Mouse (Mus musculus) neural tube, embryonic 13.5 days (tissue): ENCODE data around the gene Pcnx. TPM values are rescaled to one million over a fixed set of nuclear protein-coding genes. Genes with fewer than 3 reads are reported as not detected.

Experiments used
- ATAC-seq: fragments of 200-750 bp; cut with Nextera tagmentation; 2 replicates; pipeline ENCODE4 v1.8.0; 2017; ENCODE audit warnings: low read depth, mild to moderate bottlenecking, moderate TSS enrichment, moderate library complexity
- H3K27ac ChIP-seq: fragments of 300-500 bp; sonication (generic); replicated peaks from 2 replicates; pipeline ENCODE4 v1.5.1; 2015; ENCODE audit warnings: moderate library complexity, mild to moderate bottlenecking, inconsistent platforms
- H3K27me3 ChIP-seq: fragments of 300-500 bp; sonication (generic); 2 replicates; pipeline ENCODE4 v1.6.1; 2015; ENCODE audit warnings: mild to moderate bottlenecking, inconsistent platforms
- H3K36me3 ChIP-seq: fragments of 300-500 bp; sonication (generic); 2 replicates; pipeline ENCODE4 v1.6.1; 2015; ENCODE audit warnings: mild to moderate bottlenecking, inconsistent platforms
- H3K4me1 ChIP-seq: fragments of 300-500 bp; sonication (generic); replicated peaks from 2 replicates; pipeline ENCODE4 v1.6.1; 2015; ENCODE audit warnings: inconsistent platforms
- H3K4me2 ChIP-seq: fragments of 300-500 bp; sonication (generic); 2 replicates; pipeline ENCODE4 v1.6.1; 2015; ENCODE audit warnings: inconsistent platforms, mild to moderate bottlenecking, moderate library complexity
- H3K4me3 ChIP-seq: fragments of 300-500 bp; sonication (generic); 2 replicates; pipeline ENCODE4 v1.5.1; 2015; ENCODE audit warnings: mild to moderate bottlenecking, inconsistent platforms
- H3K9ac ChIP-seq: fragments of 300-500 bp; sonication (generic); 2 replicates; pipeline ENCODE4 v1.6.1; 2015; ENCODE audit warnings: moderate library complexity, mild to moderate bottlenecking, inconsistent platforms
- H3K9me3 ChIP-seq: fragments of 300-500 bp; sonication (generic); 2 replicates; pipeline ENCODE4 v1.6.1; 2016; ENCODE audit warnings: inconsistent platforms
- WGBS: fragments of 180-500 bp; shearing (Covaris S2); methylation state at CpG from one replicate; pipeline ENCODE4 v1.1.7; 2015; 5-methylcytosine and 5-hydroxymethylcytosine counted together
- polyA plus RNA-seq: library from polyadenylated mRNA; unstranded; fragments of >200 nt; fragmentation: Nextera tagmentation; extraction: Ambion mirVana; gene quantifications from 2 replicates; pipeline ENCODE4 v1.2.1, GENCODE M21; 2015

Gene Pcnx
- polyA plus RNA-seq, 1 experiment from 2014 or later = 12.4 TPM

GRCm38 (mm10) chr12:81883255-81884106 lies 23.7 kb downstream of the Pcnx start:
- H3K9ac ChIP-seq = no peak overlapping the region
- no peak overlapping the region for H3K27ac ChIP-seq
- H3K9me3 ChIP-seq = no peaks in the 10 kb centered on the region
- no peak overlapping the region for H3K4me2 ChIP-seq
- no peak for ATAC-seq
- peaks cover 14% of the 10 kb centered on the region; the same call in 1 of the 2 replicates for H3K4me1 ChIP-seq
- H3K27me3 ChIP-seq = no peaks in the 10 kb centered on the region
- no peak overlapping the region for H3K4me3 ChIP-seq
- no peaks in the 10 kb centered on the region for H3K36me3 ChIP-seq
- WGBS = 61% methylated on average over 11 of the region's 11 CpGs

GRCm38 (mm10) chr12:81884107-81884398 lies 24.2 kb downstream of the Pcnx start:
- Histone ChIP-seq H3K27ac (no peak overlapping the region), H3K27me3 (no peaks in the 10 kb centered on the region), H3K9me3 (no peaks in the 10 kb centered on the region), H3K36me3 (no peaks in the 10 kb centered on the region), H3K4me1 (peaks cover 14% of the 10 kb centered on the region; the same call in 1 of the 2 replicates), H3K4me3 (no peak overlapping the region), H3K4me2 (no peak overlapping the region), H3K9ac (no peak overlapping the region)
- no peak for ATAC-seq
- WGBS = 81% methylated on average over 3 of the region's 3 CpGs

- no peak for ATAC-seq
- H3K9me3 ChIP-seq = no peaks in the 10 kb centered on the region
- no peak overlapping the region for H3K27ac ChIP-seq
- peaks cover 14% of the 10 kb centered on the region; the same call in 1 of the 2 replicates for H3K4me1 ChIP-seq
- H3K4me2 ChIP-seq = no peak overlapping the region
- H3K9ac ChIP-seq = no peak overlapping the region
- H3K27me3 ChIP-seq = no peaks in the 10 kb centered on the region
- no peaks in the 10 kb centered on the region for H3K36me3 ChIP-seq
- no peak overlapping the region for H3K4me3 ChIP-seq
- WGBS = 71% methylated on average over 5 of the region's 5 CpGs
These were observed 25.2 kb downstream of the Pcnx start for GRCm38 (mm10) chr12:81884983-81885382.

GRCm38 (mm10) chr12:81885982-81886381 lies 26.2 kb downstream of the Pcnx start:
- no peak overlapping the region for H3K4me3 ChIP-seq
- no peaks in the 10 kb centered on the region for H3K36me3 ChIP-seq
- peaks cover 14% of the 10 kb centered on the region; the same call in 1 of the 2 replicates for H3K4me1 ChIP-seq
- no peak overlapping the region for H3K27ac ChIP-seq
- no peaks in the 10 kb centered on the region for H3K27me3 ChIP-seq
- no peak overlapping the region for H3K9ac ChIP-seq
- H3K4me2 ChIP-seq = no peak overlapping the region
- no peaks in the 10 kb centered on the region for H3K9me3 ChIP-seq
- ATAC-seq = no peak
- WGBS = 79% methylated on average over 4 of the region's 4 CpGs

- Histone ChIP-seq H3K4me3 (no peak overlapping the region), H3K4me1 (peaks cover 15% of the 10 kb centered on the region; the same call in 1 of the 2 replicates), H3K9me3 (no peaks in the 10 kb centered on the region), H3K36me3 (no peaks in the 10 kb centered on the region), H3K27me3 (no peaks in the 10 kb centered on the region), H3K4me2 (no peak overlapping the region), H3K27ac (no peak overlapping the region), H3K9ac (no peak overlapping the region)
- no peak for ATAC-seq
- WGBS = 94% methylated on average over 5 of the region's 5 CpGs
These were observed 29.1 kb downstream of the Pcnx start for GRCm38 (mm10) chr12:81888954-81889353.

GRCm38 (mm10) chr12:81891946-81892345 lies 32.1 kb downstream of the Pcnx start:
- H3K9ac ChIP-seq = no peak overlapping the region
- no peaks in the 10 kb centered on the region for H3K27me3 ChIP-seq
- no peak for ATAC-seq
- H3K36me3 ChIP-seq = peaks cover 18% of the 10 kb centered on the region
- no peak overlapping the region for H3K27ac ChIP-seq
- 91% methylated on average over 1 of the region's 1 CpGs for WGBS
- peaks cover 4% of the 10 kb centered on the region; the same call in 1 of the 2 replicates for H3K4me1 ChIP-seq
- H3K4me3 ChIP-seq = no peak overlapping the region
- no peaks in the 10 kb centered on the region for H3K9me3 ChIP-seq
- H3K4me2 ChIP-seq = no peak overlapping the region

- H3K36me3 ChIP-seq = peaks cover 22% of the 10 kb centered on the region
- 92% methylated on average over 5 of the region's 5 CpGs for WGBS
- no peak overlapping the region for H3K4me3 ChIP-seq
- no peak overlapping the region for H3K4me2 ChIP-seq
- peaks cover 4% of the 10 kb centered on the region; the same call in 1 of the 2 replicates for H3K4me1 ChIP-seq
- H3K9me3 ChIP-seq = no peaks in the 10 kb centered on the region
- H3K27ac ChIP-seq = no peak overlapping the region
- H3K27me3 ChIP-seq = no peaks in the 10 kb centered on the region
- H3K9ac ChIP-seq = no peak overlapping the region
- ATAC-seq = no peak
These were observed 34.5 kb downstream of the Pcnx start for GRCm38 (mm10) chr12:81894311-81894710.

- WGBS = 90% methylated on average over 6 of the region's 6 CpGs
- H3K4me3 ChIP-seq = no peak overlapping the region
- peaks cover 4% of the 10 kb centered on the region; the same call in 1 of the 2 replicates for H3K4me1 ChIP-seq
- no peak overlapping the region for H3K9ac ChIP-seq
- no peak for ATAC-seq
- H3K9me3 ChIP-seq = no peaks in the 10 kb centered on the region
- H3K27me3 ChIP-seq = no peaks in the 10 kb centered on the region
- no peak overlapping the region for H3K27ac ChIP-seq
- H3K36me3 ChIP-seq = peaks cover 22% of the 10 kb centered on the region
- no peak overlapping the region for H3K4me2 ChIP-seq
These were observed 36.2 kb downstream of the Pcnx start for GRCm38 (mm10) chr12:81895986-81896385.

GRCm38 (mm10) chr12:81904456-81904855 lies 44.6 kb downstream of the Pcnx start:
- no peak overlapping the region for H3K4me2 ChIP-seq
- WGBS = 85% methylated on average over 2 of the region's 2 CpGs
- no peaks in the 10 kb centered on the region for H3K9me3 ChIP-seq
- ATAC-seq = no peak
- no peaks in the 10 kb centered on the region for H3K27me3 ChIP-seq
- H3K27ac ChIP-seq = no peak overlapping the region
- no peak overlapping the region for H3K9ac ChIP-seq
- peaks cover 11% of the 10 kb centered on the region for H3K36me3 ChIP-seq
- 0 out of 2 replicates have a peak, but pooled peaks cover 4% of the 10 kb centered on the region for H3K4me1 ChIP-seq
- H3K4me3 ChIP-seq = no peak overlapping the region

GRCm38 (mm10) chr12:81905865-81906264 lies 46.0 kb downstream of the Pcnx start:
- Histone ChIP-seq H3K9ac (no peak overlapping the region), H3K27ac (no peak overlapping the region), H3K4me2 (no peak overlapping the region), H3K4me3 (no peak overlapping the region), H3K9me3 (no peaks in the 10 kb centered on the region), H3K4me1 (0 out of 2 replicates have a peak, but pooled peaks cover 4% of the 10 kb centered on the region), H3K36me3 (peaks cover 11% of the 10 kb centered on the region), H3K27me3 (no peaks in the 10 kb centered on the region)
- 87% methylated on average over 2 of the region's 2 CpGs for WGBS
- no peak for ATAC-seq

GRCm38 (mm10) chr12:81907741-81908357 lies 48.0 kb downstream of the Pcnx start:
- Histone ChIP-seq H3K4me1 (peaks cover 4% of the 10 kb centered on the region), H3K9ac (no peak overlapping the region), H3K4me2 (no peak overlapping the region), H3K27ac (no peak overlapping the region), H3K27me3 (no peaks in the 10 kb centered on the region), H3K4me3 (no peak overlapping the region), H3K9me3 (no peaks in the 10 kb centered on the region), H3K36me3 (peaks cover 11% of the 10 kb centered on the region)
- ATAC-seq = no peak
- 33% methylated on average over 4 of the region's 4 CpGs for WGBS

GRCm38 (mm10) chr12:81910439-81910838 lies 50.6 kb downstream of the Pcnx start:
- no peak overlapping the region for H3K4me3 ChIP-seq
- H3K9ac ChIP-seq = no peak overlapping the region
- no peak for ATAC-seq
- no peaks in the 10 kb centered on the region for H3K27me3 ChIP-seq
- no peak overlapping the region for H3K4me2 ChIP-seq
- no peak overlapping the region for H3K27ac ChIP-seq
- H3K9me3 ChIP-seq = no peaks in the 10 kb centered on the region
- H3K4me1 ChIP-seq = peaks cover 4% of the 10 kb centered on the region
- 85% methylated on average over 5 of the region's 5 CpGs for WGBS
- peaks cover 14% of the 10 kb centered on the region for H3K36me3 ChIP-seq
